Mouse (Mus musculus) limb, embryonic 14.5 days (tissue): ENCODE results near the gene Cyct. TPM values are rescaled to one million over a fixed set of nuclear protein-coding genes. Genes with fewer than 3 reads are reported as not detected.

ENCODE experiments used
- ATAC-seq: fragments of 200-750 bp; cut with Nextera tagmentation; 2 replicates; pipeline ENCODE4 v1.8.0; 2017; ENCODE audit warnings: low read depth, moderate number of reproducible peaks, moderate TSS enrichment; ENCODE audit not compliant: low FRiP score
- DNase-seq: peaks from one replicate; pipeline ENCODE4 v3.0.0-alpha.2; 2015; ENCODE audit warnings: low spot score
- H3K27ac ChIP-seq: fragments of 300-500 bp; sonication (generic); replicated peaks from 2 replicates; pipeline ENCODE4 v1.5.1; 2014; ENCODE audit warnings: low read depth, mild to moderate bottlenecking, low read length, moderate library complexity, mixed read lengths
- H3K27me3 ChIP-seq: fragments of 300-500 bp; sonication (generic); 2 replicates; pipeline ENCODE4 v1.6.1; 2014; ENCODE audit warnings: low read length, mixed read lengths; ENCODE audit not compliant: control insufficient read depth, insufficient read depth
- H3K36me3 ChIP-seq: fragments of 300-500 bp; sonication (generic); 2 replicates; pipeline ENCODE4 v1.6.1; 2014; ENCODE audit warnings: mild to moderate bottlenecking, low read length, moderate library complexity, mixed read lengths; ENCODE audit not compliant: control insufficient read depth, insufficient read depth
- H3K4me1 ChIP-seq: fragments of 300-500 bp; sonication (generic); 2 replicates; pipeline ENCODE4 v1.6.1; 2014; ENCODE audit warnings: antibody characterized with exemption, low read length, mixed read lengths; ENCODE audit not compliant: control insufficient read depth, insufficient read depth
- H3K4me2 ChIP-seq: fragments of 300-500 bp; sonication (generic); replicated peaks from 2 replicates; pipeline ENCODE4 v1.6.1; 2014; ENCODE audit warnings: low read depth, mild to moderate bottlenecking, low read length, moderate library complexity; ENCODE audit not compliant: severe bottlenecking
- H3K4me3 ChIP-seq: fragments of 300-500 bp; sonication (generic); replicated peaks from 2 replicates; pipeline ENCODE4 v1.5.1; 2014; ENCODE audit warnings: low read length
- H3K9ac ChIP-seq: fragments of 300-500 bp; sonication (generic); 2 replicates; pipeline ENCODE4 v1.6.1; 2014; ENCODE audit warnings: mild to moderate bottlenecking, low read depth, low read length, moderate library complexity; ENCODE audit not compliant: severe bottlenecking
- H3K9me3 ChIP-seq: fragments of 300-500 bp; sonication (generic); 2 replicates; pipeline ENCODE4 v1.6.1; 2016; ENCODE audit warnings: low read length; ENCODE audit not compliant: control insufficient read depth
- POLR2A ChIP-seq: fragments of 200-500 bp; IDR thresholded peaks from 2 replicates; pipeline ENCODE4 v1.8.0; 2012; ENCODE audit warnings: inconsistent platforms, mild to moderate bottlenecking, moderate library complexity, borderline replicate concordance; ENCODE audit not compliant: insufficient read depth, insufficient read length; ENCODE audit errors: extremely low read depth
- whole genome bisulfite sequencing: fragments of 180-500 bp; shearing (Covaris S2); extraction: QIAGEN DNeasy Blood & Tissue Kit; methylation state at CpG from one replicate; pipeline ENCODE4 v1.1.7; 2014; 5-methylcytosine and 5-hydroxymethylcytosine counted together
- polyA plus RNA-seq, 2 experiments: library from polyadenylated mRNA; depleted of rRNA in 1 of 2; stranded (reverse) in 1 of 2; unstranded in 1 of 2; fragments of >200 nt; fragmentation: Nextera tagmentation in 1 of 2; extraction: Ambion mirVana in 1 of 2; gene quantifications; 2 replicates each; pipeline versions ENCODE4 v1.2.1 to v1.2.3; 2012 to 2014

Gene Cyct
- polyA plus RNA-seq, 2 experiments = 0.14 to 0.30 TPM

- Histone ChIP-seq H3K9me3 (no peaks in the 10 kb centered on the region), H3K9ac (no peak overlapping the region), H3K27ac (no peak overlapping the region), H3K36me3 (no peaks in the 10 kb centered on the region), H3K4me3 (no peak overlapping the region), H3K27me3 (no peaks in the 10 kb centered on the region), H3K4me2 (no peak overlapping the region), H3K4me1 (peaks cover 1% of the 10 kb centered on the region)
- WGBS = 62% methylated on average over 4 of the region's 4 CpGs
- TF ChIP-seq POLR2A = no peak
- DNase-seq (no peak), ATAC-seq (no peak)
Observed at GRCm38 (mm10) chr2:76365811-76366210, 5.6 kb upstream of the Cyct start.

DNA sequence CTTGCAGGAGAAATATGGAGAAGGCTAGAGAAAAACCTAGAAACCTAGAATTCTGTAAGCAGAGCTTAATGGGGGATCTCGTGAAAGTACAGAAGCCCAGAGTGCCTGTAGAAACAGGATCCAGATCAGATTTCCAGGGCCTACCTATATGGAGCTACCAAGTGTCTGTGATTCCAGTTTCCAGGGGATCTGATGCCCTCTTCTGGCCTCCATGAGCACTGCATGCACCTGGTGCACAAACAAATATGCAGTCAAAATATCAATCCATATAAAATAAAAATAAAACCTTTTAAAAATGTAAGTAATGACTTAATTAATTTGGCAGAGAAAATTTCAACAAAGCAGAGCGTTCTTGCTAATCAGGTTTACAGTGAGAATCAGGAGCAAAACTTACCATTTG is 1.9 kb upstream of the Cyct start:
- no peaks in the 10 kb centered on the region for H3K36me3 ChIP-seq
- no peak for DNase-seq
- no peaks in the 10 kb centered on the region for H3K4me1 ChIP-seq
- ATAC-seq = no peak
- 30% methylated on average over 2 of the region's 2 CpGs for WGBS
- H3K27ac ChIP-seq = no peak overlapping the region
- H3K4me3 ChIP-seq = no peak overlapping the region
- no peak overlapping the region for H3K4me2 ChIP-seq
- no peak overlapping the region for H3K9ac ChIP-seq
- TF ChIP-seq POLR2A = no peak
- no peaks in the 10 kb centered on the region for H3K27me3 ChIP-seq
- no peaks in the 10 kb centered on the region for H3K9me3 ChIP-seq

- 74% methylated on average over 6 of the region's 6 CpGs for WGBS
- Histone ChIP-seq H3K4me2 (no peak overlapping the region), H3K4me3 (no peak overlapping the region), H3K27ac (no peak overlapping the region), H3K27me3 (no peaks in the 10 kb centered on the region), H3K9me3 (no peaks in the 10 kb centered on the region), H3K4me1 (no peaks in the 10 kb centered on the region), H3K36me3 (no peaks in the 10 kb centered on the region), H3K9ac (no peak overlapping the region)
- ATAC-seq (no peak), DNase-seq (no peak)
- no peak for TF ChIP-seq POLR2A
Observed at GRCm38 (mm10) chr2:76347839-76348238, 12.4 kb downstream of the Cyct start.

DNA sequence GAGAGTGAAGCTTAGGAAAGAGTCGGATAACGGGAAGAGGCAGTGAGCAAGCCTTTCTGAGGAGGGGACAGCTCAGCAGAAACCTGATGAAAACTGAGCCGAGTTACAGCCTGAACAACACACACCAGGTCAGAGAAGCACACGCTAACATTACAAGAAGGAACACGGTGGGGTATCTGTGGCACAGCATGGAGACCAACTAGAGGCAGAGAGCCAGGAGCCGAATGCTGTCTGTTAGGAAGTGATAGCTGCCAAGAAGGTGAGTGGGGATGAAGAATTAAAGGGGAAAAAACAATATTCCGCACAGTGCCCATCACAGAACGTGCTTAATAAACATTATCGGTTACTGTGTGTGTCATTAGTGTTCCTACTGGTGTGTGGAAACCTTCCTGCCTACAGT is 18.1 kb downstream of the Cyct start:
- Histone ChIP-seq H3K27me3 (peaks cover 22% of the 10 kb centered on the region), H3K4me1 (peaks cover 6% of the 10 kb centered on the region; the same call in 1 of the 2 replicates), H3K9ac (no peak overlapping the region), H3K36me3 (no peaks in the 10 kb centered on the region), H3K4me3 (no peak overlapping the region), H3K27ac (no peak overlapping the region), H3K4me2 (no peak overlapping the region), H3K9me3 (no peaks in the 10 kb centered on the region)
- DNase-seq = no peak
- TF ChIP-seq POLR2A = no peak
- 85% methylated on average over 9 of the region's 9 CpGs for WGBS
- no peak for ATAC-seq

DNA sequence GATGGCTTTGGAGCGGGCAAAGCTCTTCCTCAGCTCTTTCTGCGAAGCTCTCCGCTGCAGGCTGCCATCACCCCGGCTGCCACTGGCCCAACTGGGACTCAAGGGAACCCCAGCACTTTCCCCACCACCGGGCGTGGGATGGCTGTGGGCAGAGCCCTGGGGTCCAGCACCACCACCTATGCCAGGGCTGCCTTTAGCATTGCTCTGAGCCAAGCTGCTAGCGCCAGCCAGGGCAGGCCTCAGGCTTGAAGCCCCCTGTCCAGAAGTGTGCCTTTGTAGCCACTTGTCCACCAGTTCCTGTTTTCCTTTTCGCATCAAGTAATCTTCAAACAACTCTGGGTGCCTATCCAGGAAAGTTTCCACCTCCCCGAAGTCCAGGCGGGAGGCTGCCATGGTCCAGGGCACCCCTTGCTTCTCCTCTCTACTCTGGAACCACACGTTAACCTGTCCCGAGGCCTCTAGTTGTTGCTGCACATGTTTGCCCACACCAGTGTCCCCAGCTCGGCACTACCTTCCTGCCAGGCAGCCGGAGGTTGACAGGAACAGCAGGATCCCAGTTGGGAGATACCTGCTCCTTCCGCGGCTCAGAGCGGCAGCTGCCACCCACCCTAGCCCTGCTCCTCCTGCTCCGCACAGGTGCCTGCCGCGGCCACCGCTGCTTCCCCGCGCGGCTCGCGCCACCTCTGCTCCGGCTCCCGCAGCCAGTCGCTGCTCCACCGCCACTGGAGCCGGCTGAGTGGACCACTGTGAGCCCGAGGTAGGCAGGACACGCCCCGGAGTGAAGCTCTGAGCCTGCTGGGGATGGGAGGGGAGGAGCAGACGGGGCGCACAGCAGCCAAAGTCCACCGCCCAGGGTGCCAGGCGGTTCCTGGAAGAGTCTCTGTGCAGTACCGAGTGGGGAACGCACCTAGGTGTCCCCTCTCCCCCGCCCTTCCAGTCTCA is 21.8 kb downstream of the Cyct start, which contains the start of gene Pde11a:
Pde11a (minus strand) TSS at position 560 of the 942 bp plus-strand sequence.
- peak within 1 kb of the TSS; percentile 54 for H3K9ac ChIP-seq
- 21% methylated on average over 28 of the region's 41 CpGs for WGBS

More for the DNA sequence above, 21.8 kb downstream of the Cyct start, which contains the start of gene Pde11a:
- no peak within 1 kb of the TSS for H3K27ac ChIP-seq
- no peaks in the 10 kb centered on the region for H3K36me3 ChIP-seq
- H3K4me3 ChIP-seq = peak within 1 kb of the TSS; percentile 43
- peaks cover 6% of the 10 kb centered on the region; the same call in 1 of the 2 replicates for H3K4me1 ChIP-seq
- H3K27me3 ChIP-seq = peaks cover 22% of the 10 kb centered on the region
- ATAC-seq (peak; percentile 53; the same call in 1 of the 2 replicates), DNase-seq (peak; percentile 39)
- H3K4me2 ChIP-seq = peak within 1 kb of the TSS; percentile 85
- no peaks in the 10 kb centered on the region for H3K9me3 ChIP-seq
- no peak for TF ChIP-seq POLR2A
